Mouse (Mus musculus) heart, embryonic 10.5 days (tissue): Measurements from ENCODE around the gene Zar1l. TPM values are rescaled to one million over a fixed set of nuclear protein-coding genes. Genes with fewer than 3 reads are reported as not detected.
A peak's percentile ranks its signal among the peaks of the same experiment; 100 is the strongest.
"Not testable (repeated sequence)": the region's sequence is repeated elsewhere in the genome, so short reads cannot be mapped to it uniquely, and the experiment has no call there.

Experiments used
- DNase-seq: peaks from one replicate; pipeline ENCODE4 v3.0.0-alpha.2; 2017; ENCODE audit warnings: low spot score
- H3K27ac ChIP-seq: fragments of 300-500 bp; sonication (generic); 2 replicates; pipeline ENCODE4 v1.5.1; 2016; ENCODE audit warnings: mild to moderate bottlenecking
- H3K27me3 ChIP-seq: fragments of 300-500 bp; sonication (generic); 2 replicates; pipeline ENCODE4 v1.6.1; 2016; ENCODE audit warnings: mild to moderate bottlenecking; ENCODE audit not compliant: poor library complexity, insufficient read depth, severe bottlenecking
- H3K36me3 ChIP-seq: fragments of 300-500 bp; sonication (generic); 2 replicates; pipeline ENCODE4 v1.6.1; 2016; ENCODE audit warnings: mild to moderate bottlenecking, moderate library complexity
- H3K4me1 ChIP-seq: fragments of 300-500 bp; sonication (generic); 2 replicates; pipeline ENCODE4 v1.6.1; 2016; ENCODE audit warnings: mild to moderate bottlenecking
- H3K4me3 ChIP-seq: fragments of 300-500 bp; sonication (generic); 2 replicates; pipeline ENCODE4 v1.5.1; 2016; ENCODE audit warnings: mild to moderate bottlenecking, moderate library complexity
- H3K9me3 ChIP-seq: fragments of 300-500 bp; sonication (generic); 2 replicates; pipeline ENCODE4 v1.6.1; 2016; ENCODE audit warnings: mild to moderate bottlenecking, moderate library complexity
- WGBS: fragments of 180-500 bp; shearing (Covaris S2); methylation state at CpG from one replicate; pipeline ENCODE4 v1.1.7; 2016; 5-methylcytosine and 5-hydroxymethylcytosine counted together
- polyA plus RNA-seq: library from polyadenylated mRNA; unstranded; fragments of >200 nt; fragmentation: Nextera tagmentation; extraction: Ambion mirVana; gene quantifications from 2 replicates; pipeline ENCODE4 v1.2.1, GENCODE M21; 2016

The Zar1l gene
- polyA plus RNA-seq, 1 experiment from 2014 or later = not detected

- peak within 1 kb of the TSS; percentile 98 for H3K27ac ChIP-seq
- DNase-seq = peak; percentile 96
- H3K4me1 ChIP-seq = peaks cover 13% of the 10 kb centered on the region; the same call in 1 of the 2 replicates
- WGBS = 6% methylated on average over 62 of the region's 63 CpGs
- H3K9me3 ChIP-seq = no peaks in the 10 kb centered on the region
- H3K36me3 ChIP-seq = peaks cover 3% of the 10 kb centered on the region; the same call in 1 of the 2 replicates
- H3K27me3 ChIP-seq = peaks cover 6% of the 10 kb centered on the region; the same call in 1 of the 2 replicates
- H3K4me3 ChIP-seq = peak within 1 kb of the TSS; percentile 90
Observed at GRCm38 (mm10) chr5:150521937-150522866, 4.2 kb upstream of the Zar1l start, which contains the start of gene Brca2. Gene Brca2, plus strand, starts transcription at chr5:150522630.

GRCm38 (mm10) chr5:150519551-150519950 is 1.6 kb upstream of the Zar1l start:
- H3K9me3 ChIP-seq = no peaks in the 10 kb centered on the region
- 87% methylated on average over 1 of the region's 1 CpGs for WGBS
- DNase-seq = no peak
- H3K4me3 ChIP-seq = no peak overlapping the region
- peaks cover 6% of the 10 kb centered on the region; the same call in 1 of the 2 replicates for H3K27me3 ChIP-seq
- H3K27ac ChIP-seq = no peak overlapping the region
- H3K4me1 ChIP-seq = peaks cover 13% of the 10 kb centered on the region; the same call in 1 of the 2 replicates
- no peaks in the 10 kb centered on the region for H3K36me3 ChIP-seq

- Histone ChIP-seq H3K27ac (no peak overlapping the region), H3K4me3 (no peak overlapping the region), H3K4me1 (no peaks in the 10 kb centered on the region), H3K36me3 (no peaks in the 10 kb centered on the region), H3K9me3 (no peaks in the 10 kb centered on the region), H3K27me3 (peaks cover 6% of the 10 kb centered on the region; the same call in 1 of the 2 replicates)
- no peak for DNase-seq
- WGBS = 81% methylated on average over 1 of the region's 1 CpGs
Observed at GRCm38 (mm10) chr5:150514027-150514426, 3.9 kb downstream of the Zar1l start.

DNA sequence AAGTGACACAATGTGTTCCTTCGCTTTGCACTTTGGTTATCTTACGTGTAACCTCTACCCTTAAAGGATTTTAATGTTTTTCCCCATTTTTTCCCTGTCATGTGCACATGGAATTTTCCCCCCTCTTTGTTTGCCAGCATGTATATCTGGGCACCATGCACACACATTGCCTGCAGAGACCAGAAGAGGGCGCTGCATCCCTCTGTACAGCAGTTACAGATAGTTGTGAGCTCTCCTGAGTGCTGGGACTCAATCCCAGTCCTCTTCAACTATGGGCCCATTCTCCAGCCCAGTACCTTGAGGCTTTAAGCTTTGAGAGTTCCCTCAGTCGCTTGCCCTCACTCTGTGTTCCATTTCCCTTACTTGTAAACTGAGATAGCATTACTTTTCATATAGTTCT is 4.7 kb downstream of the Zar1l start:
- Histone ChIP-seq H3K36me3 (no peaks in the 10 kb centered on the region), H3K27me3 (peaks cover 6% of the 10 kb centered on the region; the same call in 1 of the 2 replicates), H3K9me3 (no peaks in the 10 kb centered on the region), H3K27ac (no peak overlapping the region), H3K4me3 (no peak overlapping the region), H3K4me1 (no peaks in the 10 kb centered on the region)
- DNase-seq = no peak
- 80% methylated on average over 4 of the region's 4 CpGs for WGBS

DNA sequence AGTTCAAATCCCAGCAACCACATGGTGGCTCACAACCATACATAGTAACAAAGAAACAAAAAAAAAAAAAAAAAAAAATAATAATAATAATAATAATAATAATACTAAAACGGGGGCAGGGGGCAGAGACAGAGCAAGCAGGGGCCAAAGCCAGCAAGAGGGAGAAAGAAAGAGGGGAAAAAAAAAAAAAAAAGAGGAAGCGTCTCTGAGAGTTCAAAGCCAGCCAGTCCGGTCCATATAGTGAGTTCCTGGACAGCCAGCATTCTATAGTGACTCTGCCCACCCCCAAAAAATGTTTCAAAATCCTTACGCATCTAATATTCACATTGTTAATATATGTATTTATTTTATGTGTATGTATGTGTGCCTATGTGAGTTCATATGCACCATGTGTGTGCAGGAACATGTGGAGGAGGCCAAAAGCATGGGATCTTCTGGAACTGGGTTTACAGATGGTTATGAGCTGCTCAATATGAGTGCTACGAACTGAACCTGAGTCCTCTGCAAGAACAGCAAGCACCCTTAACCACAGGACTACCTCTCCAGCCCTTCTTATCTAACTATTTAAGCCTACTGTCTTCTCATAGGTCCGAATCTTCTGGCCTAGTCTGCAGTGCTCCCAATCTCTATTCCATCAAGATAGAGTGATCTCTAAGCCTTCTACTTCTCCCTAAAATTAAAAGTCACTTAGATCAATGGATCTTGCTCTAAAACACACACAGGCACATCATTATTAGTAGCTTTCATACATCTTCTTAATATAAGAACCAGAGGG is 7.3 kb downstream of the Zar1l start:
- no peaks in the 10 kb centered on the region for H3K27me3 ChIP-seq
- H3K9me3 ChIP-seq = no peaks in the 10 kb centered on the region
- no peaks in the 10 kb centered on the region for H3K4me1 ChIP-seq
- no peaks in the 10 kb centered on the region for H3K36me3 ChIP-seq
- no peak for DNase-seq
- no peak overlapping the region for H3K27ac ChIP-seq
- H3K4me3 ChIP-seq = no peak overlapping the region
- WGBS = 75% methylated on average over 6 of the region's 6 CpGs

DNA sequence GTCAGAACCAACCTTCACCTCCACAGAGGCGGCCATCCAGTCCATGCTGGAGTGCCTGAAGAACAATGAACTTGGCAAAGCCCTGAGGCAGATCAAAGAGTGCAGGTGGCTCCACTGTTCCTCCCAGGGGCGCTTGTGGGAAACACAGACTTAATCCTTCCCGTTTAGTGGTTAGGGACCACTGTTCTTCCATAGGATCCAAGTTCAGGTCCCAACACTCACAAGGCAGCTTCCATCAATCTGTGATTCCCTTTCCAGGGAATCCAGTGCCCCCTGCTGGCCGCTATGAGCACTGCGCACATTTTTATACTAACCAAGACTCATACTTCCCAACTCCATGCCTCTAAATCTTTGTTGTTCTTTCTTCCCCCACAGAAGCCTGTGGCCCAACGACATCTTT is 22.2 kb downstream of the Zar1l start:
- Histone ChIP-seq H3K4me3 (no peak overlapping the region), H3K36me3 (peaks cover 24% of the 10 kb centered on the region), H3K27me3 (no peaks in the 10 kb centered on the region), H3K27ac (no peak overlapping the region), H3K9me3 (no peaks in the 10 kb centered on the region), H3K4me1 (no peaks in the 10 kb centered on the region)
- no peak for DNase-seq
- WGBS = 45% methylated on average over 6 of the region's 6 CpGs

- H3K36me3 ChIP-seq = peaks cover 27% of the 10 kb centered on the region
Observed at GRCm38 (mm10) chr5:150491573-150492173, 26.3 kb downstream of the Zar1l start.

GRCm38 (mm10) chr5:150490821-150491220 is 27.1 kb downstream of the Zar1l start:
- no peak for DNase-seq
- no peaks in the 10 kb centered on the region for H3K4me1 ChIP-seq
- H3K9me3 ChIP-seq = no peaks in the 10 kb centered on the region
- H3K27ac ChIP-seq = no peak overlapping the region
- WGBS = 79% methylated on average over 8 of the region's 8 CpGs
- no peak overlapping the region for H3K4me3 ChIP-seq
- H3K27me3 ChIP-seq = no peaks in the 10 kb centered on the region
- H3K36me3 ChIP-seq = peaks cover 20% of the 10 kb centered on the region

More at GRCm38 (mm10) chr5:150491573-150492173, 26.3 kb downstream of the Zar1l start:
- H3K27me3 ChIP-seq, H3K4me3 ChIP-seq, DNase-seq, H3K27ac ChIP-seq, H3K9me3 ChIP-seq, H3K4me1 ChIP-seq: not testable (repeated sequence)
- 83% methylated on average over 4 of the region's 4 CpGs for WGBS

DNA sequence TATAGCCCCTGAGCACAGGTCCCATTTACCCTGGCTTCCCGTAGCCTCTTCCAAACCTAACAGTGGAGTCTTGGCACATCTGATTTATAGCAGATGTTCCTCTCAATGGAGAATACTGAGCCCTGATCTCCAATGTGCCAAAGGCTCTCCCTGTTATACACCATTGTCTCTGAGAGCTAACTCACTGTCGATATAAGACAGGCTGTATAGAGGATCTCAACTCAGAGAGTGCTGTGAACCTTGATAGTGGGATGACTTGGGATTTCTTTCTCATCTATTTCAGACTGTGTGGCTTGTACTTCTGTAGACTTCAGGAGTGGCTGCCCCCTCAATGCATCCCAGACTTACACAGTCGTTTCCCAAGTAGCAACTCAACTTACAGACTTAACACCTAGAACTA is 27.7 kb downstream of the Zar1l start:
- Histone ChIP-seq H3K36me3 (peaks cover 14% of the 10 kb centered on the region; the same call in 1 of the 2 replicates), H3K4me3 (no peak overlapping the region), H3K27me3 (no peaks in the 10 kb centered on the region), H3K9me3 (no peaks in the 10 kb centered on the region), H3K27ac (no peak overlapping the region), H3K4me1 (no peaks in the 10 kb centered on the region)
- 79% methylated on average over 3 of the region's 3 CpGs for WGBS
- DNase-seq = no peak

DNA sequence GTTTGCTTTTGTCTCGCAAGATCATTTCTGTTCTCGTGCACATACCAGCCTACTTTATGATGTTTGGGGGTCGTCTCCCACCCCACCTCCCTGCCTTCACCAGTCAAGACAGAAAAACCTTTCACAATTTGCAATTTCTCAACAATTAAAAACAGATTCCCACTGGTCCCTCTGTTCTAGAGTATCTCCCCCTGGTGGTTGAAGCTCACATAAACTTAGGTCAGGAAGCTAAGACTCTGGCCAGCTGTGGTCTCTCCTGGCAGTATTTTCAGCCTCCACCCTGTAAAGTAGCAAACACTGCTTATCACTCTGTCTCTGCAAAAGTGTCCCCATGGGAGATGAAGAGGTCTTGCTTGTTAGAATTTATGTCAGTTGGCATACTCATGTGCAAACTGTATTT is 32.8 kb downstream of the Zar1l start:
- Histone ChIP-seq H3K9me3 (no peaks in the 10 kb centered on the region), H3K27me3 (no peaks in the 10 kb centered on the region), H3K36me3 (peaks cover 46% of the 10 kb centered on the region), H3K4me3 (no peak overlapping the region), H3K27ac (no peak overlapping the region), H3K4me1 (no peaks in the 10 kb centered on the region)
- DNase-seq = no peak
- 62% methylated on average over 3 of the region's 3 CpGs for whole genome bisulfite sequencing

DNA sequence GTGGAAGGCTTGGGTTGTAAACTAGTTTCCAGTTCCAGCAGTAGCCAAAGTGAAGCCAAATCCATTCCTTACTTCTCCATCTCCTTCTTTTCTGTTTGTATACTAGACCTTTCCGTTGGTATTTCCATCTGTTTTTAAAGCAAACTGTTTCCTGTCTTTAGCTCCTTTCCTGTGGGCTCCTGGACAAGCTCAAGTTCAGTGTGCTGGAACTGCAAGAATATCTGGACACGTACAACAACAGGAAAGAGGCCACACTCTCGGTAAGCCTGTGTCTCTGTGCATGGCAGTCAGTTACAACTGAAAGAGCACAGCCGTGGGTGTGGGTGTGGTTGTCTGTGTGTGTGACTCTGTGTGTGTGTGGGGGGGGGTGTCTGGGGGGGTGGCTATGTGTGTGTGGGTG is 39.4 kb downstream of the Zar1l start:
- Histone ChIP-seq H3K36me3 (peaks cover 59% of the 10 kb centered on the region), H3K4me1 (no peaks in the 10 kb centered on the region), H3K27me3 (no peaks in the 10 kb centered on the region), H3K9me3 (no peaks in the 10 kb centered on the region), H3K27ac (peak overlapping the region; percentile 69; the same call in 1 of the 2 replicates), H3K4me3 (no peak overlapping the region)
- WGBS = 66% methylated on average over 4 of the region's 4 CpGs
- DNase-seq = no peak

DNA sequence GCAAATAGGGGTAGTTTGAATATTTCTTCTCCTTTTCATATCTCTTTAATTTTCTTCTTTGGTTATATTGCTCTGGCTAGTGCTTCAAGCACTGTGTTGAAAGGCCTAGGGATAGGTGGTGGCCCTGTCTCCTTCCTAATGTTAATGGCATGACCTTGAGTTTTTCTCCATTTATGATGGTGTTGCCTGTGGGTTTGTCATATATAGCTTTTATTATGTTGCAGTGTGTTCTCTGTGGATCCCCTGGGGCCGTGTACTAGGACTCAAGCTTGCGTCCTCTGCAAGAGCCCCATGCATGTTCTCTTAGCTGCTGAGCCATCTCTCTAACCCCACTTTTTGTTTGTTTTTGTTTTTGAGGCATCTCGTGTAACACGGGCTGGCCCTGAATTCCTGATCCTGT is 40.6 kb downstream of the Zar1l start:
- H3K4me1 ChIP-seq = no peaks in the 10 kb centered on the region
- no peak for DNase-seq
- H3K9me3 ChIP-seq = no peaks in the 10 kb centered on the region
- H3K36me3 ChIP-seq = peaks cover 58% of the 10 kb centered on the region
- no peaks in the 10 kb centered on the region for H3K27me3 ChIP-seq
- no peak overlapping the region; the same call in 1 of the 2 replicates for H3K27ac ChIP-seq
- no peak overlapping the region for H3K4me3 ChIP-seq
- 71% methylated on average over 4 of the region's 4 CpGs for WGBS
